Mouse (Mus musculus) forebrain, embryonic 12.5 days (tissue): ENCODE data around the gene Bag2. TPM values are rescaled to one million over a fixed set of nuclear protein-coding genes. Genes with fewer than 3 reads are reported as not detected.
"Not testable (repeated sequence)": the region's sequence is repeated elsewhere in the genome, so short reads cannot be mapped to it uniquely, and the experiment has no call there.

Experiments
- ATAC-seq: fragments of 200-750 bp; cut with Nextera tagmentation; 2 replicates; pipeline ENCODE4 v1.8.0; 2017; ENCODE audit warnings: moderate TSS enrichment; ENCODE audit not compliant: low FRiP score
- H3K27ac ChIP-seq: fragments of 300-500 bp; sonication (generic); 2 replicates; pipeline ENCODE4 v1.5.1; 2016; ENCODE audit warnings: mild to moderate bottlenecking
- H3K27me3 ChIP-seq: fragments of 300-500 bp; sonication (generic); 2 replicates; pipeline ENCODE4 v1.6.1; 2016; ENCODE audit warnings: mild to moderate bottlenecking
- H3K36me3 ChIP-seq: fragments of 300-500 bp; sonication (generic); replicated peaks from 2 replicates; pipeline ENCODE4 v1.6.1; 2016; ENCODE audit warnings: mild to moderate bottlenecking
- H3K4me1 ChIP-seq: fragments of 300-500 bp; sonication (generic); 2 replicates; pipeline ENCODE4 v1.6.1; 2016
- H3K4me2 ChIP-seq: fragments of 300-500 bp; sonication (generic); 2 replicates; pipeline ENCODE4 v1.6.1; 2016; ENCODE audit warnings: mild to moderate bottlenecking, moderate library complexity
- H3K4me3 ChIP-seq: fragments of 300-500 bp; sonication (generic); replicated peaks from 2 replicates; pipeline ENCODE4 v1.5.1; 2016; ENCODE audit warnings: mild to moderate bottlenecking
- H3K9ac ChIP-seq: fragments of 300-500 bp; sonication (generic); 2 replicates; pipeline ENCODE4 v1.6.1; 2016; ENCODE audit warnings: mild to moderate bottlenecking
- H3K9me3 ChIP-seq: fragments of 300-500 bp; sonication (generic); 2 replicates; pipeline ENCODE4 v1.6.1; 2016
- WGBS: fragments of 180-500 bp; shearing (Covaris S2); methylation state at CpG from one replicate; pipeline ENCODE4 v1.1.7; 2016; 5-methylcytosine and 5-hydroxymethylcytosine counted together
- polyA plus RNA-seq: library from polyadenylated mRNA; unstranded; fragments of >200 nt; fragmentation: Nextera tagmentation; extraction: Ambion mirVana; gene quantifications from 2 replicates; pipeline ENCODE4 v1.2.1, GENCODE M21; 2016

Bag2 gene
- polyA plus RNA-seq, 1 experiment from 2014 or later, result 28.3 TPM

DNA sequence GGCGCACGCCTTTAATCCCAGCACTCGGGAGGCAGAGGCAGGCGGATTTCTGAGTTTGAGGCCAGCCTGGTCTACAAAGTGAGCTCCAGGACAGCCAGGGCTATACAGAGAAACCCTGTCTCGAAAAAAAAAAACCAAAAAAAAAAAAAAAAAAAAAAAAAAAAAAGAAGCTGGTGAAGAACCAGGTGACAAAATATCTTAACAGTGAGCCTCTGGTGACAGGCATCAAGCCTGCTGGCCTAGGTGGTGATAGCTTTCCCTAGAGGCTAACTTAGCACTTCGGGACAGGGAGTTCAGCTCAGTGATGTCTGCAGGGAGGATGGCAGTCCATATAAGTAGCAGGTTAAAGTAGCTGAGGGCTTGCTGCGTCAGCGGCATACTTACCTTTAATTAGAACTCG lies 12.8 kb downstream of the Bag2 start:
- H3K9me3 ChIP-seq, H3K4me2 ChIP-seq, ATAC-seq, H3K27ac ChIP-seq, H3K4me3 ChIP-seq, H3K27me3 ChIP-seq, H3K4me1 ChIP-seq, H3K9ac ChIP-seq: not testable (repeated sequence)
- 95% methylated on average over 8 of the region's 9 CpGs for whole genome bisulfite sequencing
- H3K36me3 ChIP-seq, result peaks cover 30% of the 10 kb centered on the region

DNA sequence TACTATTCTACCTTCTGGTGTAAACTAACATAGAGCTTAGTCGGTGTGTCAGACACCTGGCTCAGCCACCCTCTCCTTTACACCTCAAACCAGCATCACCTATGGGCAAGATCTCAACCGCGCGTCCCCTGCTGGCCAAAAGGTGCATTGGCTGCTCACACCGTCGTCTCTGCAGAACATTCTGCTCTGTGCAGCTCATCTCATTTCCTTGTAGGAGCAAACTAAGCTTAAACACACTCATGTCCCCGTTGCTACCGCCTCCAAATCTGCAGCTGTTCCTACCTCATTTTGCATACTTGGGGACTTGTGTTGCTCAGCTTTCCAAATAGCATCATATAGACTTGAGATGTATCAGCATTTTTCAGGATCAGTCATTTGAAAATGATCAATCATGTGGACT lies 14.7 kb downstream of the Bag2 start:
- Histone ChIP-seq H3K4me3 (no peak overlapping the region), H3K9ac (no peak overlapping the region), H3K27me3 (no peaks in the 10 kb centered on the region), H3K9me3 (no peaks in the 10 kb centered on the region), H3K4me1 (no peaks in the 10 kb centered on the region), H3K4me2 (no peak overlapping the region), H3K27ac (no peak overlapping the region), H3K36me3 (peaks cover 40% of the 10 kb centered on the region)
- 24% methylated on average over 8 of the region's 8 CpGs for WGBS
- ATAC-seq, result no peak

DNA sequence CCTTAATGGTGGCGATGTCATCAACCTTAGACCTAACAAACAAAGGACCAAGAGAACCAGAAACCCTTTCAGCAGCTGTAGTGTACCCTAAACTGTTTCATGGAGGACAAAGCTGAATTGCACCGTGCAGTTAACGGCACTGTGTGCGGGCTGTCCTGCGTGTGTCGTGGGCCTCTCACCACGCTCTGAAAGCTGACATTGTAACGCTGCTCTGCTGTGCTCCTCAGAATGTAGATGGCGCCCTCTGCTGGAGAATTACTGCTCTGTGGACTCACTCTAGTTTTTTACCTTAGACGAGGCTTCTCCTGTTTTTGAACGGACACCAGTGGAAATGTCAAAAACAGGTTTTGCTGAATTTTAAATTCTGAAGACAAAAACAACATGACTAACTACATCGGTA lies 18.3 kb downstream of the Bag2 start:
- ATAC-seq, result peak; percentile 80
- Histone ChIP-seq H3K4me3 (no peak overlapping the region), H3K27me3 (no peaks in the 10 kb centered on the region), H3K36me3 (peaks cover 63% of the 10 kb centered on the region), H3K4me2 (no peak overlapping the region), H3K4me1 (no peaks in the 10 kb centered on the region), H3K9ac (no peak overlapping the region), H3K27ac (no peak overlapping the region), H3K9me3 (no peaks in the 10 kb centered on the region)
- WGBS, result 35% methylated on average over 12 of the region's 12 CpGs

DNA sequence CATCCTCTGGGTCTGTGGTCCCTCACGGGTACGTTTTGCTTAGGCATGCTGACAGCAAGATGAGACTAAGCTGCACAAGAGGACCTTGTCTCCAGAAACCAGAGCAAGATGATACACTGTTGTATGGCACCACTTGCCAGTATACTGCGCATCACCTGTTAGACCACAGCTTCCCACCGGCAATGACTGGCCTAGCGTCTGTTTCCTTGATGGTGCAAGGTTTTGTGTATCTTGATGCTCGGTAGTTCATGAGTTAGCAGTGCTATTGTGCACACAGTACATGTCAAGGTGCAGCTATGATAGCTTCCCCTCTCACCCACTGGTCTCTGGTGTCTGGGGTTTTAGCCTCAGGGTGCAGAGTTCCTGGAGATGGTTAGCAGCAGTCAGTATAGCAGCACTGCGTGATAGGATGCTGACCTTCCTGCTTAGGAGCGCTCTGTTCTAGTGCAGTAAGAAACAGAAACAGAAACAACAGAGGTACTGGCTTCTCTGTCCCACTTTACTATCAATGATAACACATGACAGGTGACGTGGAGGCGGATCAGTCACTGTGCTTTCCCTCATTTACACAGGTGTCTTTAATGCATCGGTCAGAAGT lies 18.8 kb downstream of the Bag2 start:
- Histone ChIP-seq H3K9ac (no peak overlapping the region), H3K36me3 (peaks cover 66% of the 10 kb centered on the region), H3K4me1 (no peaks in the 10 kb centered on the region), H3K4me2 (no peak overlapping the region), H3K9me3 (no peaks in the 10 kb centered on the region), H3K27ac (no peak overlapping the region), H3K4me3 (no peak overlapping the region), H3K27me3 (no peaks in the 10 kb centered on the region)
- no peak; the same call in 1 of the 2 replicates for ATAC-seq
- WGBS, result 91% methylated on average over 11 of the region's 11 CpGs

DNA sequence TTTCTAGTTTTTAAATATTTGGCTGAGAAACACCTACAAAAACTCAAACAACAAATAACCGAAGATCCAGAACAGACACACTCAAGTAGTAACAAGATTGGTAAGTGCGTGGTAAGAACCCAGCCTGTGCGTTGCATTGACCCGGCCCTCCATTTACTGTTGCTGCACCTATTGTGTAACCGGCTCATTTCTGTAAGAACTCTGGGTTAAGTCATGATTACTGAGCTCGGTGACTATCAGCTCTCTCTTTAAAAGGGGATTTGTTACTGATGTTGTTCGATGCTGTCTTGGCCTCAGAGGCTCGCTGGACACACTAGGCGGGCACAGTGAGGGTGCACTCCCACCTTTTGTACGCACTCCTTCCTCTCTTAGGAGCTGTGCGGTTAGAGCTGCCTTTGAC lies 19.3 kb downstream of the Bag2 start:
- Histone ChIP-seq H3K9me3 (no peaks in the 10 kb centered on the region), H3K36me3 (peaks cover 71% of the 10 kb centered on the region), H3K4me1 (no peaks in the 10 kb centered on the region), H3K4me2 (no peak overlapping the region), H3K9ac (no peak overlapping the region), H3K27me3 (no peaks in the 10 kb centered on the region), H3K4me3 (no peak overlapping the region), H3K27ac (no peak overlapping the region)
- WGBS, result 87% methylated on average over 11 of the region's 11 CpGs
- no peak for ATAC-seq

DNA sequence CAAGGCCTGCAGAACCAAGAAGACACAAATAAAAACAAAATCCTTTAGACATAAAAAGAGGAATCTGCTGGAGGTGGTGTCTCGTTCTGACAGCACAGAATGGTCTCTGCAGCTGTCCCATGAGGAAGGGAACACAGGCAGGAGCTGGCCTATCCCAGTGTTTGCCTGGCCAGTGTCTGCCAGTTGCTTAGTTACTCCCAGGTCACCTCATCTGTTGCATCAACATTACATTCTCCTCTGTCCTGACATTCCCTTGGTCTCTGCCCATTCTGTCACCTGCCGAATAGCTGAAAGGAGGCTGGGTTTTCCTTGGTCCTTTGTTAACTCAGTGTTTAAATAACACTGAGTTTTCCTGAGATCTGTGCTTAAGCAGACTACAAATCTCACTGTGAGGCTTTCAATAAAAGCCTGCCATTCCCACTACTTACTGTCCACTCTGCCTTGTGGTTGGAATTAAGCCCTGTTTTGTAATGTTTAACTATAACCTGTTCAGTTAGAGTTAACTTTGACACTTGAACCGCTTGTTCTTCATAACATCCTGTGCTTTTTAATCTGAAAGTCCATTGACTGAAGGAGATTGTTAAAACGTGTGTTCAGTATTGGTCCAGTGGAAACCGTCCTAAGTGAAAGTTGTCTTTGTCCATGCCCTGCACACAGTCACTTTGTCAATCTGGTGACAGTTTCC lies 23.5 kb downstream of the Bag2 start:
- H3K4me2 ChIP-seq, result no peak overlapping the region
- no peak for ATAC-seq
- H3K36me3 ChIP-seq, result peaks cover 81% of the 10 kb centered on the region
- H3K9ac ChIP-seq, result no peak overlapping the region
- H3K4me1 ChIP-seq, result no peaks in the 10 kb centered on the region
- 81% methylated on average over 5 of the region's 5 CpGs for WGBS
- H3K4me3 ChIP-seq, result no peak overlapping the region
- H3K27me3 ChIP-seq, result no peaks in the 10 kb centered on the region
- H3K9me3 ChIP-seq, result no peaks in the 10 kb centered on the region
- no peak overlapping the region for H3K27ac ChIP-seq

DNA sequence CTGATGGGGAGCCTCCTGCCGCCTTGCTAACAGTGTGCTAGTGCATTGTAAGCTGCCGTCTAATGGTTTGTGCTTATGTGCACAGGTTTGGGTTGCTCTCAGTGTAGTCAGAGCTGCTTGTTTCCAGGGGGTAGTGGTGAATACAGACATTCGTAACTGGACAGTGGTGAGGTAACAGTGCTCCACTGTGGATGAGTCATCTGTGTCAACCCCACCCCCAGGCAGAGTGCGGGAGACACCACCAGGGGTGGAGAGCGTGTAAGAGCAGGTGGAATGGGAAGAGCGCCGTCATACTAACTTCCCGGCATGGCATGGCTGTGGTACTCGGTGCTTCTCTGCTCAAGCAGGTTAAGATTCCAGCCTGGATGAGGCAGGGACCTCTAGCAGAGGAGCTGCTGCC lies 24.6 kb downstream of the Bag2 start:
- no peaks in the 10 kb centered on the region for H3K4me1 ChIP-seq
- ATAC-seq, result no peak
- H3K9ac ChIP-seq, result no peak overlapping the region
- 93% methylated on average over 9 of the region's 9 CpGs for WGBS
- no peak overlapping the region for H3K27ac ChIP-seq
- no peak overlapping the region for H3K4me2 ChIP-seq
- no peaks in the 10 kb centered on the region for H3K9me3 ChIP-seq
- H3K4me3 ChIP-seq, result no peak overlapping the region
- H3K36me3 ChIP-seq, result peaks cover 82% of the 10 kb centered on the region
- H3K27me3 ChIP-seq, result no peaks in the 10 kb centered on the region

DNA sequence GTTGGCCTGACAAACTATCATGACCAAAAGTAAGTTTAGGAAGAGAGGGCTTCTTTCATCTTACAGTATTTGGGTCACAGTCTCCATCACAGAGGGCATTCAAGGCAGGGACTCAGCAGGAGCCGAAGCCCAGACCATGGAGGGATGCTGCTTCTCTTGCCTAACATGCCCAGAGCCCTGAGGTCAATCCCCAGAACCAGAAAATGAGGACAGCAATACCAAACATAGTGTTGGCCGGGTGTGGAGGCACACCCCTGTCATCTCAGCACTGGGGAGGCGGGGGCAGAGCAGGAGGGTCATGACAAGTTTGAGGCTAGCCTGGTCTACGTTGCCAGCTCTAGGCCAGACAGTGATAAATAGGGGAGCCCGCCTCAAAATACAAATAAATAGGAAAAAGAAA lies 32.5 kb downstream of the Bag2 start:
- no peak for ATAC-seq
- H3K9me3 ChIP-seq, result no peaks in the 10 kb centered on the region
- no peak overlapping the region for H3K27ac ChIP-seq
- peaks cover 73% of the 10 kb centered on the region for H3K36me3 ChIP-seq
- WGBS, result 93% methylated on average over 5 of the region's 5 CpGs
- peaks cover 7% of the 10 kb centered on the region for H3K4me1 ChIP-seq
- H3K27me3 ChIP-seq, result no peaks in the 10 kb centered on the region
- no peak overlapping the region for H3K4me3 ChIP-seq
- H3K4me2 ChIP-seq, result no peak overlapping the region
- H3K9ac ChIP-seq, result no peak overlapping the region

DNA sequence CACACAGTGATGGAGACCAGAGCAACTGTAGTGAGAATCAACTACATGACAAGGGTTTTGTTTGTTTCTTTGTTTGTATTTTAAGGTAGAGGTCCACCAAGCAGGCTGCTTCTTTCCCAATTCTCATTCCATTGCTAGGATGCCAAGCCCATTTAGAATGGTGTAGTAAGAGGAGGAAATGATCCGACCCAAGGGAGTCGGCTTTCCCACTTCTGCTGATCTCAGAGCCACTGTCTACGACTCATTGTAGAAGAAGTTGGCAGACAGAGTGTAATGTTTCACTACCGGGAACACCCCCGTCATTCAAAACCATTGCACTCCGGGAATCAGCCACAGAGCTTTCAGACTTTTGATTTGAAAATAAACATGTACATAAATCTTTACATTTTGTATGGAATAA lies 33.1 kb downstream of the Bag2 start:
- no peak overlapping the region for H3K4me2 ChIP-seq
- WGBS, result 92% methylated on average over 6 of the region's 6 CpGs

DNA sequence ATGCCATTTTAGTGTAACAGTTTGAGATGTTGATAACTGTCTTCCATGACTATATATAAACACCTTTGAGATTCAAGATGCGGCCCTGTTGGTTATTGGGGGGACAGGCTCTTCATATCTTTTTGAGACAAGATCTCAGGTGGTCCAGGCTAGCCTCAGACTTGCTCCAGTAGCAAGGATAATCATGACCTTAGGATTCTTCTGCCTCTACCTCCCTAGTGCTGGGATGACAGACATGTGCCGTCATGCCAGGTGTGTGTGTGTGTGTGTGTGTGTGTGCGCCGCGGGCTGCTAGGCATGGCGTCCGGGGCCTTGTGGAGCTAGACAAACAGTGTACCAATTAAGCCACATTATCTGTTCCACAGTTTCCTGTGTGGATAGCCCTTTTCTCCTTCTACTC lies 36.6 kb downstream of the Bag2 start:
- Histone ChIP-seq H3K27me3 (no peaks in the 10 kb centered on the region), H3K9ac (peak overlapping the region; percentile 38; the same call in 1 of the 2 replicates), H3K4me2 (peak overlapping the region; percentile 60), H3K27ac (no peak overlapping the region), H3K4me1 (peaks cover 10% of the 10 kb centered on the region), H3K36me3 (peaks cover 39% of the 10 kb centered on the region), H3K9me3 (no peaks in the 10 kb centered on the region), H3K4me3 (peak overlapping the region; percentile 86)
- 80% methylated on average over 7 of the region's 7 CpGs for WGBS
- no peak for ATAC-seq

More for the DNA sequence above, 33.1 kb downstream of the Bag2 start:
- H3K4me3 ChIP-seq, result no peak overlapping the region
- H3K9ac ChIP-seq, result no peak overlapping the region
- no peaks in the 10 kb centered on the region for H3K9me3 ChIP-seq
- H3K27me3 ChIP-seq, result no peaks in the 10 kb centered on the region
- peaks cover 69% of the 10 kb centered on the region for H3K36me3 ChIP-seq
- no peak for ATAC-seq
- no peak overlapping the region for H3K27ac ChIP-seq
- H3K4me1 ChIP-seq, result peaks cover 8% of the 10 kb centered on the region

DNA sequence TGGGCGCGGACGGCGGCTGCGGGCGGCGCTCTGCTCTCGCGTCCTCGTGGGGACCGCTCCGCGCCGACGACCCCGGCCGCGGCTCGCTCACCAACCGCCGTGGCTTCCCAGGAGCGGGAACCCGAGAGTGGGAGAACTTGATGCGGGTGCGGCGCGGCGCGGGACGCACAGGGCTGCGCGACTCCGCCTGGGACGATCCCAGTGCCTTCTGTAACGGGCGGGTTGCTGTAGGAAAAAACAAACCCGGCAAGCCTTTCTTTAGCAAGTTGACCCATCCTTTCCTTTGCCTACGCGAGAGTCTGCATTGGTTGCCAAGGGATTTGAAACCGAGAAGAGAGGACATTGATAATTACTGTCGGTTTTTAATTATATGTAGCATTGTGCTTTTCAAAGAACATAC lies 37.4 kb downstream of the Bag2 start:
- ATAC-seq, result peak; percentile 72; the same call in 1 of the 2 replicates

DNA sequence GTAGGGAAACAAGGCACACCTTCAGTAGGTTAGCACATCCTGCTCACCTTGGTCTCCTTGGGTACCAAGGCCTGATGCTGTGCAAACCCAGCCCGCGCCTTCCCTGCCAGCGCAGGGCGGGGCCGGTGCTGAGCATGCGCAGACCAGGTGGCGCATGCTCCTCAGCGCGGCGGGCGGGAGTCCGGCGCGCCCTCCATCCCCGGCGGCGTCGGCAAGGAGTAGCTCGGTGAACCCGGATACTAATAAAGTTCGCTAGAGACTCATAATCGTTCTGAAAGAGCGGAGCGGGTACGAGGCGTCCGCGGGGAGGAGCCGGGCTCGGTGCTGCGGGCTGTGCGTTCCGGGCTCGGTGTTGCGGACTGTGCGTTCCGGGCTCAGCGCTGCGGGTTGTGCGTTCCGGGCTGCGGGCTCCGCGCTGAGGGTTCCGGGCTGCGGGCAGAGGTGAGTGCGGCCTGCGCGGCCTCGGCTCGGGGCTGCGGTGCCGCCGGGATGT lies 37.8 kb downstream of the Bag2 start, which contains the start of gene Rab23:
TSS of gene Rab23 (plus strand) at position 155 of the 493 bp plus-strand sequence.
- H3K4me2 ChIP-seq, result peak within 1 kb of the TSS; percentile 60
- peak within 1 kb of the TSS; percentile 83 for H3K9ac ChIP-seq
- H3K27ac ChIP-seq, result peak within 1 kb of the TSS; percentile 93
- peak within 1 kb of the TSS; percentile 86 for H3K4me3 ChIP-seq
- peaks cover 13% of the 10 kb centered on the region for H3K4me1 ChIP-seq
- no peaks in the 10 kb centered on the region for H3K27me3 ChIP-seq
- WGBS, result under 1% methylated on average over 52 of the region's 54 CpGs
- ATAC-seq, result peak; percentile 97
- no peaks in the 10 kb centered on the region for H3K9me3 ChIP-seq
- peaks cover 27% of the 10 kb centered on the region for H3K36me3 ChIP-seq

More for the DNA sequence above, 37.4 kb downstream of the Bag2 start:
- Histone ChIP-seq H3K9me3 (no peaks in the 10 kb centered on the region), H3K27me3 (no peaks in the 10 kb centered on the region), H3K4me1 (peaks cover 10% of the 10 kb centered on the region), H3K36me3 (peaks cover 31% of the 10 kb centered on the region), H3K9ac (peak overlapping the region; percentile 83), H3K4me2 (peak overlapping the region; percentile 60), H3K4me3 (peak overlapping the region; percentile 86), H3K27ac (peak overlapping the region; percentile 93)
- 0% methylated on average over 41 of the region's 41 CpGs for WGBS

DNA sequence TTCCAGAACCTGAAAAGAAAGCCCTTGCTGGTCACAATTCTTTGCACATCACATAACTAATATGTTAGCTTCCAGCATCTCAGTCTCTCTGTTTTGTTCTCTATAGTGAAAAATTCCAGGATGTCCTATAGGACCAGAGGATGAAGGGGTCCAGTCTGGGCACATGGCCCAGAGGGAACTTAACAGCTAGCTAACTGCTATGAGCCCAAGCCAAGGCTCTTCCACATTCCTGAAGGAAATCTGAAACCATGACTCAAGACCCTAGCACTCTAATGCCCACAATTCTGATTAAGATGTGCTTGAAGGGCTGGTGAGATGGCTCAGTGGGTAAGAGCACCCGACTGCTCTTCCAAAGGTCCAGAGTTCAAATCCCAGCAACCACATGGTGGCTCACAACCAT lies 40.0 kb downstream of the Bag2 start:
- 96% methylated on average over 1 of the region's 1 CpGs for WGBS
- H3K27me3 ChIP-seq, result no peaks in the 10 kb centered on the region
- no peak overlapping the region for H3K9ac ChIP-seq
- no peak overlapping the region for H3K4me3 ChIP-seq
- no peak overlapping the region for H3K4me2 ChIP-seq
- peaks cover 8% of the 10 kb centered on the region; the same call in 1 of the 2 replicates for H3K36me3 ChIP-seq
- H3K4me1 ChIP-seq, result peaks cover 19% of the 10 kb centered on the region
- H3K27ac ChIP-seq, result no peak overlapping the region
- H3K9me3 ChIP-seq, result no peaks in the 10 kb centered on the region
- ATAC-seq, result no peak
